Mouse (Mus musculus) urinary bladder, postnatal 10 days (tissue): ENCODE measurements around the gene Gm10251.
"Not testable (repeated sequence)": the region's sequence is repeated elsewhere in the genome, so short reads cannot be mapped to it uniquely, and the experiment has no call there.

ENCODE experiments used
- DNase-seq: peaks from one replicate; pipeline ENCODE4 v3.0.0; 2022; ENCODE audit warnings: low spot score

Gene Gm10251

DNA sequence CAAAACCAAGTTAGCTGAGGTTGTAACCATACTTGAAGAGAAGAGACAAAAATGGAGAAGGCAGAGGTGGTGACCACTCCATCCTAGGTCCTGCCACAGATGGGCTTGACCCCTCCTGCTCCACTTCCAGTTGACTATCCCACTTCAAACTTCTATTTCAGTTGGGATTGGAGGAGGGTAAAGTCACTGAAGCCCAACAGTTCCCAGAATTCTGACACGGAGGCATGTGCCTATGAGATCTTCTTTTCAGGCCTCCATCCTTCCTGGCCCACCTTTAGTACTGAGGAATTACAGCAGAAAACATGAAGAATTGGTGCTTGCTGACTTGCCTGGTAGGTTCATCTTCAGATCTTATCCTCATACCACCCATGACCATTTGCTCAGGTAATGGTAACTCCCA is at the start of gene Gm10251:
Gm10251 (minus strand) TSS at position 101 of the 400 bp plus-strand sequence.
- DNase-seq, result not testable (repeated sequence)

DNA sequence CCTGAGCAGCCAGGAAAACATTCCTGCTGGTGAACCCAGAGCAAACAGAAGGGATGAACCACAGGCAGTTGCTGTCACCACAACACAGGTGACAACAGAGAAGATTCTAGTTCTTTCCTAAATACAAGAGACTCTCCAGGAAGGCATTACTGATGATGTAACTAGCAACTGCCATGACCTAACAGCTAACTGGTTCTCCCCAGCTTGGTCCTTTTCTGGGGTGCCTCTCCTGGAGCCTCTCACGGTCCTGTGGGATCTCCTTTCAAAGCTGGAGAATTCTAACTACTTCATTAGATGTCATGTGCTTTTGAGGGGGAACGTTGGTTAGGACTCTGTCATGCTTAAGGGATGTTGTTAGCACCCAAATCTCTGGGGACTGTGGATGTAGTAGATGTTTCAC is 36.2 kb upstream of the Gm10251 start, which contains the start of gene Gm8050:
Gm8050 (minus strand) TSS at position 101 of the 400 bp plus-strand sequence.
- DNase-seq, result not testable (repeated sequence)

- DNase-seq, result not testable (repeated sequence)
These were observed 61.7 kb downstream of the Gm10251 start, which contains the start of gene Gm3460 for GRCm38 (mm10) chr14:6622318-6622717. Gene Gm3460, minus strand, starts transcription at chr14:6622418.

GRCm38 (mm10) chr14:6606436-6606835 is 77.5 kb downstream of the Gm10251 start:
- not testable (repeated sequence) for DNase-seq

DNA sequence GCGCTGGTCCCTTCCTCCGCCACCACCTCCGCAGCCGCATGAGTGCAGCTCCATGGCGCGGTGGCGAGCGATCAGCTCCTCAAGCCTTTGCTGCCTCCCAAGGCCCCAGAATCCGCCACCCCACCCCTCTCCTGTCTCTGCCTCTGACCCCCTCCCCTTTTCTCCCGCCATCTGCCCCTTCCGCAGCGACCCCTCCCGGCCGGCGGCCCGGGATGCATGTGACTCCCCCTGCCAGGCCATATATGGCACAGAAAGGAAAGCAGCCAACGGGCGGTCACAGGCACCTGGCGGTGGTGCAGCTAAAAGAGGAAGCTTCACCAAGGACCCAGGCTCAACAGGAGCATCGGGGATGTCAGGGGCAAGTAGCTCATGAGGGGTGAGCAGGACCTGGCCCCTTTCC is 79.0 kb downstream of the Gm10251 start:
- not testable (repeated sequence) for DNase-seq

GRCm38 (mm10) chr14:6604551-6604950 is 79.4 kb downstream of the Gm10251 start:
- DNase-seq, result not testable (repeated sequence)

- DNase-seq, result not testable (repeated sequence)
These were observed 93.5 kb downstream of the Gm10251 start, which contains the start of gene Gm3629 for GRCm38 (mm10) chr14:6590513-6590912. Gene Gm3629, minus strand, starts transcription at chr14:6590613.
